Mouse (Mus musculus) spleen, postnatal 10 days (tissue): ENCODE measurements around the gene Pabpc1l.

Experiments used
- DNase-seq, 2 experiments: peaks; one replicate each; pipeline ENCODE4 v3.0.0; 2021 to 2022; ENCODE audit warnings: low spot score in 2 of 2

Pabpc1l gene

DNA sequence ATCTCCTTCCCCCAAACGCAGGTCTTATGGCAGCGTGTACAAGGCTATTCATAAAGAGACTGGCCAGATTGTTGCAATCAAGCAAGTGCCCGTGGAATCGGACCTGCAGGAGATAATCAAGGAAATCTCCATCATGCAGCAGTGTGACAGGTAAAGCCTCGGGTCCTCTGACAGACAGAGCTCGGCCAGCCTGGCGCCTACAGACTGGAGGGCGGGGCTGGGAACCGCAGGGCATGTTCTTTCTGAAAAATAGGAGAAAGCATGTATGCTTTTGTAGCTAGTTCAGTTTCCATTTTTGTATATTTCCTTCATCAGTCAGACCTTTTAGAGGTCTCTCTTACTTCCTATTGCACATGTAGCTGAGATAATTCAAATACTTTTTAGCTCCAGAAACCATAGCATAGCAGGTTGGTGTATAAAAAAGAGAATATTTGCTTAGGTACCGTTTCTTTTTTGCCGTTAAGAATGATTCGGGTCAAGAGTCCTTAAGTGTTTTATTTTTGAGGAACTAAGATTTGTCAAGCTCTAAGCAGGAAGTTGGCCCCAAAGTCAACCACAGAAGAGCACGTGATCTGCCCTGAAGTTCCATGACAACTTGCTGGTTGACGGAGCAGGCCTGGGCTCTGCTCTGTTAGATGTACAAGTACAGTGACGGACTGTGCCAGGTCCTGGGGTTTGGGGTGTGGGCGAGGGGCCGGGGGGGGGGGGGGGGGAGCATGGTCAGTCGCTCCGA is 58.5 kb downstream of the Pabpc1l start:
- peak; percentile 21 to 73 for DNase-seq

DNA sequence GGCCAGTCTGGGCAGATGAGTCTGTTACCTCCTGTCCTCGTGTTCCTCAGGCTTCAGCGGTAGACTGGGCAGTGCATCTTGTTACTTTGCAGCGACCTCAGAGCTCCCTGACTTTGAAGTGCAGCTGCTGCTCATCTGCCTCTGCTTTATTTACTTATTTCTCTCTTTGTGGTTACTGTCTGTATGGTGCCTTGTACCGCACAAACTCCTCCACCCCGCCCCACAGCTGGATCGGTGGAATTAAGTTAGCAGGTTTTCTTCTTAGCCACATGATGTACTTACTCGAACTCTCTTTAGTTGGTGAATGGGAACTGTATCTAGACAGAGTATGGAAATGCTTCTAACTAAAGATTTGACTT is 59.1 kb downstream of the Pabpc1l start:
- peak; percentile 18 to 65 for DNase-seq

DNA sequence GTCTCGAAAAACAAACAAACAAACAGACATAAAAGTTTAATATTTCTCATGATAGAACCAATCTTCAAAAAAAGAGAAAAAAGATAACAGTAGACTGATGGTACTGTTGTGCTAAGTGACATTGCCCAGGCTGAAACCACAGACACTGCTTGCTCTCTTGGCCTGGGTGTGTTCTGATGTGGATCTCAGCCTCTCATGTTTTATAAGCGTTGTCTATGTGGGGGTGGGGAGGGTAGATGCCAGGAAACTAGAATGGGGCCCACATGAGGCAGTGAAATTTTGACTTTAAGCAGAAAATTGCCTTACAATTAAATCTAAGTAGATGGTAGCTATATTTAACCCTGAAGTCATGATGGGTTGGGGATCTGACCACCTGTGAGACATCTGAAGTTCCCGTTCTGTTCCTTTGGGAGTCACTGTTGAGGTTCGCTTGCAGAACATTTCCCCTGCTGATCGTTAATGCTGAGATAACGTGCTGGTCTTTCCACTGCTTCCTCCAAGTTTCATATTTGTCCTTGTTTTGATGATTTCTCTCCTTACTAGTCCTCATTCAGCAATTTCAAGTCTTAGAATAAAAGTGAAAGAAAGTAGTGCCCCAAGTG is 62.3 kb downstream of the Pabpc1l start:
- DNase-seq = no peak

DNA sequence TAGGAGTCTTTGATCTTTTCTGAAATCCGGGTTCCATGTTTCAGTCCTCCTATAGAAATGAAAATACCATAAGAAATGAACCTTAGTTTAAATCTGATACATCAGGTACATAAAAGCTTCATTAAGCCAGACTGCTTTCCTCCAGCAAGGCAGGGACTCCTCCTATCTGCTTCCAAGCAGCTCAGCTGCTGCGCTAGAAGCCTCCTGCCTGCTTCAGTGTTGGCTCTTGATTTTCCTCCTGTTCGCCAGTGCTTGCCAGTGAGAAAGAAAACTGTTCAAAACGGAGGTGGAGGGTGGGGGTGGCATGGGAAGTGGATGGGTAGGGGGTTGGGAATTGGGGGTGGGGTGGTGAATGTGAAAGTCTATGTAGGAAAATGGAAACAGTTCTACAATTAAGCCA is 64.3 kb downstream of the Pabpc1l start:
- no peak for DNase-seq

DNA sequence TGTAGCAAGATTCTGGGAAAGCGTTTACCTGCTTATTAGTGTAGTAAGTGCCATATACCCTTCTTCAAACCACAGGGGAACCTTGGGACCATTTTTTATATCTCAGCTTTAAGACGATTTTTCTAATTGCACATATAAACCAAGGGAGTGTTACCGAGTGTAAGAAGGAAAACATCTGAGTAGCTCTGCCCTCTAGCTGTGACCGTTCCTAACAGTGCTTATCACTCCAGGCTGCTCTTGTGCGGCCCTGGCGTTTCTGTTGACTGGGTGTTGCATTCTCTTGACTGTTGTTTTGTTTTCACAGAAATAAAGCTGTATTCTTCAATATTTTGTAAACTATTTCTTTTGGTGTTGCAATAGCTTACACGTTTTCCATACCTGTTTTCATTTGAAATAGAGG is 68.9 kb downstream of the Pabpc1l start:
- DNase-seq = no peak

DNA sequence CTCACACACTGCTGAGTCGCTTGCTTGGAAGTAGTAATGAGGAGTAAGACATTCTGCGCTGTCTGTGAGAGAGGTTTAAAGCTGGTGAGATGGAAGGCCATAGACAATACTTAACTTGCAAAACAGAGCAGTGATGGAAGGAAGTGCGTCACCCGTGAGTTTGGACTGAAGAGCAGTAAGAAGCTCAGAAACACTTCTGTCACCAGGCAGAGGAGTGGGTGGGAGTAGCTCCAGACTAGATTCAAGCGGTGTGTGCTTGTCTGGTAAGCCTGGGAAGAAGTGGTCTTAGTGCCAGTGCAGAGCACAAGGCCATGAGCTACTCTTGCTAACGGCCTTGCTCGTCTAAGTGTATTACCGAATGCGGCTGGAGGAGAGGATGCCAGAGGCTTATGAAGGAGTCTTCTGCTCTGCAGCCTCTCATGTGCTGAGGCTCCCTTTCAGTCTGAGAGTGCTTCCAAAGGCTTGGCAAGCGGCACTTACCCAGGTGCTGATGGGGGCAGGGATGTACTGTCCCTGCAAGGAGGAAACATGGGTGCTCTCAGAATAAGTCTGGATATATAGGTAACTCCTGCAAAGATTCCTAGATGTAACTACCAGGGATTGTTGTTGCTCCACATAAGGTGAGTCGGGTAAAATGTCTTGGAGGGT is 73.5 kb downstream of the Pabpc1l start:
- DNase-seq = no peak
